Mouse (Mus musculus): ENCODE data around the gene Btbd9. TPM values are rescaled to one million over a fixed set of nuclear protein-coding genes. Genes with fewer than 3 reads are reported as not detected.

Gene Btbd9
- polyA plus RNA-seq, 1 experiment, result 21.3 TPM

DNA sequence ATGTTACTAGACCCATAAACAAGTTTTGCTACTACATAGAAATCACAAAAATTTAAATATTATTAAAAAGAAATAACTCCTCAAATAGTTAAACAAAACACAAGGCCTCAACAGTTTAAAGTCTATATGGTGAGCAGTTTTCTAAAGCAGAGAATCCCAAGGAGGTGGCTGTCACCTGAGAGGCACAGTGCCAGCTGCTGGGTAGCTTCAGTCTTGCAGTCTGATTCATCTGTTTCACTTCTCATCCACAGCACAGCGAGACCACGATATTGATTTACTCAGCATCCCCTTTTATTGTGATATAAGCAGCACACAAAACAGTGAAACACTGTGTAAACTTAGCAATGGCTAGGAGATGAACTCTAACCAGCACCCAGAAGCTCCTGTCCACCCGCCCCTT is 173.4 kb downstream of the Btbd9 start:
- no peak overlapping the region for H3K4me2 ChIP-seq (ENCODE audit: low read depth)
- no peak overlapping the region for H3K4me3 ChIP-seq
- no peaks in the 10 kb centered on the region for H3K36me3 ChIP-seq (ENCODE audit: control insufficient read depth, insufficient read depth)
- no peak overlapping the region for H3ac ChIP-seq (ENCODE audit: control insufficient read depth, insufficient read length)
- TF ChIP-seq CEBPB (IDR thresholded peaks at IDR 0.05; ENCODE audit: insufficient read depth, poor library complexity, severe bottlenecking) (no peak), POLR2AphosphoS2 (IDR thresholded peaks at IDR 0.05; ENCODE audit: insufficient read length, low read depth) (no peak), TCF3 (IDR thresholded peaks at IDR 0.05; ENCODE audit: insufficient read length, low read depth) (no peak), TCF12 (IDR thresholded peaks at IDR 0.05; ENCODE audit: insufficient read depth, poor library complexity, severe bottlenecking) (no peak), SRF (IDR thresholded peaks at IDR 0.05; ENCODE audit: control insufficient read depth, insufficient read length, low read depth) (no peak), REST (IDR thresholded peaks at IDR 0.05; ENCODE audit: insufficient read depth, insufficient read length) (no peak), MYOG (IDR thresholded peaks at IDR 0.05; ENCODE audit: control insufficient read depth in 1 of 3, insufficient read depth in 1 of 3, insufficient read length in 2 of 3, low read depth in 2 of 3) (no peak), MYOD1 (IDR thresholded peaks at IDR 0.05; ENCODE audit: control insufficient read depth in 1 of 3, insufficient read length in 2 of 3, low read depth in 2 of 3) (no peak), E2F4 (IDR thresholded peaks at IDR 0.05; ENCODE audit: insufficient read depth) (no peak), MAX (IDR thresholded peaks at IDR 0.05; ENCODE audit: low read depth) (no peak), POLR2A (IDR thresholded peaks at IDR 0.05; ENCODE audit: insufficient read length, low read depth) (no peak), USF1 (IDR thresholded peaks at IDR 0.05; ENCODE audit: low read depth) (no peak)
- H3K27me3 ChIP-seq (ENCODE audit: control insufficient read depth, insufficient read depth, insufficient read length), result no peaks in the 10 kb centered on the region
- H3K79me2 ChIP-seq (ENCODE audit: control insufficient read depth, insufficient read depth), result no peaks in the 10 kb centered on the region

- Histone ChIP-seq H3ac (ENCODE audit: control insufficient read depth, insufficient read length) (no peak overlapping the region), H3K4me2 (ENCODE audit: low read depth) (no peak overlapping the region), H3K27me3 (ENCODE audit: control insufficient read depth, insufficient read depth, insufficient read length) (no peaks in the 10 kb centered on the region), H3K4me3 (no peak overlapping the region), H3K36me3 (ENCODE audit: control insufficient read depth, insufficient read depth) (no peaks in the 10 kb centered on the region), H3K79me2 (ENCODE audit: control insufficient read depth, insufficient read depth) (no peaks in the 10 kb centered on the region)
- TF ChIP-seq USF1 (IDR thresholded peaks at IDR 0.05; ENCODE audit: low read depth), result no peak
- TF ChIP-seq POLR2A (IDR thresholded peaks at IDR 0.05; ENCODE audit: insufficient read length, low read depth), result no peak
- no peak for TF ChIP-seq E2F4 (IDR thresholded peaks at IDR 0.05; ENCODE audit: insufficient read depth)
- TF ChIP-seq POLR2AphosphoS2 (IDR thresholded peaks at IDR 0.05; ENCODE audit: insufficient read length, low read depth), result no peak
- TF ChIP-seq CEBPB (IDR thresholded peaks at IDR 0.05; ENCODE audit: insufficient read depth, poor library complexity, severe bottlenecking), result no peak
- TF ChIP-seq MYOD1 (IDR thresholded peaks at IDR 0.05; ENCODE audit: control insufficient read depth in 1 of 3, insufficient read length in 2 of 3, low read depth in 2 of 3), result no peak
- TF ChIP-seq MAX (IDR thresholded peaks at IDR 0.05; ENCODE audit: low read depth), result no peak
- TF ChIP-seq MYOG (IDR thresholded peaks at IDR 0.05; ENCODE audit: control insufficient read depth in 1 of 3, insufficient read depth in 1 of 3, insufficient read length in 2 of 3, low read depth in 2 of 3), result no peak
- no peak for TF ChIP-seq REST (IDR thresholded peaks at IDR 0.05; ENCODE audit: insufficient read depth, insufficient read length)
- TF ChIP-seq TCF12 (IDR thresholded peaks at IDR 0.05; ENCODE audit: insufficient read depth, poor library complexity, severe bottlenecking), result no peak
- TF ChIP-seq TCF3 (IDR thresholded peaks at IDR 0.05; ENCODE audit: insufficient read length, low read depth), result no peak
- no peak for TF ChIP-seq SRF (IDR thresholded peaks at IDR 0.05; ENCODE audit: control insufficient read depth, insufficient read length, low read depth)
These were observed 181.0 kb downstream of the Btbd9 start for GRCm38 (mm10) chr17:30395261-30395660.

GRCm38 (mm10) chr17:30392031-30392430 is 184.3 kb downstream of the Btbd9 start:
- TF ChIP-seq TCF12 (IDR thresholded peaks at IDR 0.05; ENCODE audit: insufficient read depth, poor library complexity, severe bottlenecking), result no peak
- no peak for TF ChIP-seq POLR2A (IDR thresholded peaks at IDR 0.05; ENCODE audit: insufficient read length, low read depth)
- no peak for TF ChIP-seq MAX (IDR thresholded peaks at IDR 0.05; ENCODE audit: low read depth)
- no peak for TF ChIP-seq REST (IDR thresholded peaks at IDR 0.05; ENCODE audit: insufficient read depth, insufficient read length)
- no peak for TF ChIP-seq TCF3 (IDR thresholded peaks at IDR 0.05; ENCODE audit: insufficient read length, low read depth)
- TF ChIP-seq POLR2AphosphoS2 (IDR thresholded peaks at IDR 0.05; ENCODE audit: insufficient read length, low read depth), result no peak
- TF ChIP-seq E2F4 (IDR thresholded peaks at IDR 0.05; ENCODE audit: insufficient read depth), result no peak
- no peak for TF ChIP-seq MYOG (IDR thresholded peaks at IDR 0.05; ENCODE audit: control insufficient read depth in 1 of 3, insufficient read depth in 1 of 3, insufficient read length in 2 of 3, low read depth in 2 of 3)
- no peak for TF ChIP-seq MYOD1 (IDR thresholded peaks at IDR 0.05; ENCODE audit: control insufficient read depth in 1 of 3, insufficient read length in 2 of 3, low read depth in 2 of 3)
- no peak for TF ChIP-seq CEBPB (IDR thresholded peaks at IDR 0.05; ENCODE audit: insufficient read depth, poor library complexity, severe bottlenecking)
- no peak for TF ChIP-seq SRF (IDR thresholded peaks at IDR 0.05; ENCODE audit: control insufficient read depth, insufficient read length, low read depth)
- no peak for TF ChIP-seq USF1 (IDR thresholded peaks at IDR 0.05; ENCODE audit: low read depth)
- no peaks in the 10 kb centered on the region for H3K36me3 ChIP-seq (ENCODE audit: control insufficient read depth, insufficient read depth)
- H3K27me3 ChIP-seq (ENCODE audit: control insufficient read depth, insufficient read depth, insufficient read length), result no peaks in the 10 kb centered on the region
- H3K79me2 ChIP-seq (ENCODE audit: control insufficient read depth, insufficient read depth), result no peaks in the 10 kb centered on the region
- H3K4me2 ChIP-seq (ENCODE audit: low read depth), result no peak overlapping the region
- no peak overlapping the region for H3ac ChIP-seq (ENCODE audit: control insufficient read depth, insufficient read length)
- H3K4me3 ChIP-seq, result no peak overlapping the region

DNA sequence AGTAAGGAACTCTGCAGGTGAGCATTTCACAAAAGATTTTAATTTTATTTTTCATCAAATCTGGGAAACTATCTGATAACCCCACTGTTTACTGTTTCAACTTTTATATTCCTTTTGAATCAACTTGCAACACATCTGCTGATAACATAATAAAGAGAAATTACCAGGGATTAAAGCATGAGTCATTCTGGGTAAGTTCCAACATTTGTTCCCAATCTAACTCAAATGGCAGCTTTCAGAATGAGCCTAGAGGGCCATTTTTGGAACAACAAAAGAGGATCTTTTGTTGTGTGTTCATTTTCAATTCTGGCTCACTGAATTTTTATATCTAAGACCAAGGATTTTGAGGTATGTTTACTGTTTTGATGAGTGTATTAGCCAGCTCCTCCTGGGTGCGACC is 185.1 kb downstream of the Btbd9 start:
- no peak overlapping the region for H3K4me3 ChIP-seq
- H3ac ChIP-seq (ENCODE audit: control insufficient read depth, insufficient read length), result no peak overlapping the region
- no peaks in the 10 kb centered on the region for H3K27me3 ChIP-seq (ENCODE audit: control insufficient read depth, insufficient read depth, insufficient read length)
- TF ChIP-seq MAX (IDR thresholded peaks at IDR 0.05; ENCODE audit: low read depth), result no peak
- no peak for TF ChIP-seq POLR2A (IDR thresholded peaks at IDR 0.05; ENCODE audit: insufficient read length, low read depth)
- no peak for TF ChIP-seq MYOD1 (IDR thresholded peaks at IDR 0.05; ENCODE audit: control insufficient read depth in 1 of 3, insufficient read length in 2 of 3, low read depth in 2 of 3)
- no peak overlapping the region for H3K4me2 ChIP-seq (ENCODE audit: low read depth)
- H3K36me3 ChIP-seq (ENCODE audit: control insufficient read depth, insufficient read depth), result no peaks in the 10 kb centered on the region
- no peaks in the 10 kb centered on the region for H3K79me2 ChIP-seq (ENCODE audit: control insufficient read depth, insufficient read depth)

GRCm38 (mm10) chr17:30389686-30390085 is 186.6 kb downstream of the Btbd9 start:
- TF ChIP-seq POLR2AphosphoS2 (IDR thresholded peaks at IDR 0.05; ENCODE audit: insufficient read length, low read depth) (no peak), REST (IDR thresholded peaks at IDR 0.05; ENCODE audit: insufficient read depth, insufficient read length) (peak; percentile 49)
- H3K4me2 ChIP-seq (ENCODE audit: low read depth), result no peak overlapping the region
- H3K36me3 ChIP-seq (ENCODE audit: control insufficient read depth, insufficient read depth), result no peaks in the 10 kb centered on the region
- no peak overlapping the region for H3ac ChIP-seq (ENCODE audit: control insufficient read depth, insufficient read length)
- H3K4me3 ChIP-seq, result no peak overlapping the region
- no peaks in the 10 kb centered on the region for H3K79me2 ChIP-seq (ENCODE audit: control insufficient read depth, insufficient read depth)
- no peaks in the 10 kb centered on the region for H3K27me3 ChIP-seq (ENCODE audit: control insufficient read depth, insufficient read depth, insufficient read length)
